Mouse (Mus musculus): ENCODE measurements around the gene Wdr72.

The Wdr72 gene

GRCm38 (mm10) chr9:74248084-74248483 lies 137.9 kb downstream of the Wdr72 start:
- no peak for DNase-seq

- DNase-seq = no peak
These were observed 139.3 kb downstream of the Wdr72 start for GRCm38 (mm10) chr9:74249486-74249885.

- no peak for DNase-seq
These were observed 140.4 kb downstream of the Wdr72 start for GRCm38 (mm10) chr9:74250522-74250921.

- DNase-seq = no peak
These were observed 148.2 kb downstream of the Wdr72 start for GRCm38 (mm10) chr9:74258389-74258788.

- no peak for DNase-seq
These were observed 167.7 kb downstream of the Wdr72 start for GRCm38 (mm10) chr9:74277752-74278385.

- no peak for DNase-seq
These were observed 171.9 kb downstream of the Wdr72 start for GRCm38 (mm10) chr9:74282072-74282471.

GRCm38 (mm10) chr9:74286210-74286609 lies 176.1 kb downstream of the Wdr72 start:
- DNase-seq = no peak

- no peak for DNase-seq
These were observed 184.3 kb downstream of the Wdr72 start for GRCm38 (mm10) chr9:74294479-74294878.

- DNase-seq = no peak
These were observed 208.6 kb downstream of the Wdr72 start for GRCm38 (mm10) chr9:74318771-74319170.

- DNase-seq = no peak
These were observed 214.2 kb downstream of the Wdr72 start for GRCm38 (mm10) chr9:74324089-74324924.

- DNase-seq = no peak
These were observed 214.8 kb downstream of the Wdr72 start for GRCm38 (mm10) chr9:74324925-74325295.

GRCm38 (mm10) chr9:74325981-74326380 lies 215.8 kb downstream of the Wdr72 start:
- DNase-seq = no peak

- DNase-seq = no peak
These were observed 218.7 kb downstream of the Wdr72 start for GRCm38 (mm10) chr9:74328821-74329220.

- no peak for DNase-seq
These were observed 220.7 kb downstream of the Wdr72 start for GRCm38 (mm10) chr9:74330706-74331495.

- no peak for DNase-seq
These were observed 222.2 kb downstream of the Wdr72 start for GRCm38 (mm10) chr9:74332321-74332720.

Data from kidney, adult 11 months (tissue).